Mouse (Mus musculus): Measurements from ENCODE around the gene Tbc1d20. TPM values are rescaled to one million over a fixed set of nuclear protein-coding genes. Genes with fewer than 3 reads are reported as not detected.

Tbc1d20 gene
- polyA plus RNA-seq, 1 experiment: 271 TPM

DNA sequence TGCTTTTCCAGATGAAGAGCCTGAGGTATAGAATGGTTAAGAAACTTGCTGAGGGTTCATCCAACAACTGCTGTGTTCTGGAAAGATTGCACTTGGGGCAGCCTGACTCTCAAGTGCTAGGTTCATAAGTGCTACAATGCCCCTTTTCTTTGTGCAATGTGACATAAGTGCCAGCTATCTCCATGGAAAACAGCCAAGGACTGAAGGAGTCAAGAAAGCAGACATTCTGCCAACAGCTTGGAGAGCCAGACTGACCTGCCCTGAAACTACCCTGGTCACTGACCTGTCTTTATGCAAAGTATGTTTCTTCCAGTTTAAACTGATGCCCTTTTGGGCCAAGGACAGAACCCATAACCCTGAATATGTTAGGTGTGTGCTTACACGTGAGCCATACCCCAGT, 43.2 kb downstream of the Tbc1d20 start:
- no peaks in the 10 kb centered on the region for H3K27me3 ChIP-seq (ENCODE audit: control insufficient read depth, insufficient read depth, low read length)
- H3K36me3 ChIP-seq (ENCODE audit: control insufficient read depth, insufficient read depth, low read length): no peaks in the 10 kb centered on the region
- no peak overlapping the region for H3K4me3 ChIP-seq (ENCODE audit: control insufficient read depth, low read depth, low read length)
- H3K4me1 ChIP-seq (ENCODE audit: control insufficient read depth, insufficient read depth, low read length): peaks cover 3% of the 10 kb centered on the region; the same call in 1 of the 2 replicates
- H3K27ac ChIP-seq (ENCODE audit: control insufficient read depth, insufficient read depth, low read depth, low read length): no peak overlapping the region
- TF ChIP-seq POLR2A (IDR thresholded peaks at IDR 0.05; ENCODE audit: control insufficient read depth, low read depth, low read length) (no peak), CTCF (IDR thresholded peaks at IDR 0.05; ENCODE audit: control insufficient read depth, insufficient read depth, insufficient replicate concordance, low read depth, low read length) (no peak)

DNA sequence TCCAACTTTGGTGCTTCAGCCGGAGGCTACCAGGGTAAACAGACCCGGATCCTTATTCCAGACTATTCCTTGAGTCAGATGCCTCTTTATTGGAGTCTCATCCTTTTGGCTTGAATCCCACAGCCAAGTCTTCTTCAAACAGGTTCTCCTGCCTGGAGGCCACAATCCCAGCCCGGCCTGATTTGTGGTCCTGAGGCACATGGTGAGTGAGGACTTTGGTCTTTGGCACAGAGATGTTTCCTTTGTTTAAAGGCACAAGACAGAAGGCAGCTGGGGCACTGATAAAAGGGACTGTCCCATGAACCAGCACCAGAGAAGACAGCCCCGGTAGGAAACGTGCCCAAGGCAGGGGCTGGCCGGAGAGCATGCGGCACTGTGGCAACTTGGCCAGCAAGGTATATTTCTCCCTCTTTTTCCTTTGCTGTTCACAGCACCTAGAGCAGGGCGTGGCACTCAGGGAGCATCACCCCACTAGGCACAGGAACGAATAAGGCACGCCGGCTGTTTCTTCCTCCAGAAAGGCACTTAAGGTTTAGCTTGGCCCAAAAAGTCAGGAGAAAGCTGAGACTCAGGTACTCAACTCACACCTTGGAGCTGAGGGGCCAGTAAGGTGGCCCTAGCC, 44.1 kb downstream of the Tbc1d20 start:
- Histone ChIP-seq H3K27me3 (ENCODE audit: control insufficient read depth, insufficient read depth, low read length) (no peaks in the 10 kb centered on the region), H3K4me3 (ENCODE audit: control insufficient read depth, low read depth, low read length) (no peak overlapping the region), H3K36me3 (ENCODE audit: control insufficient read depth, insufficient read depth, low read length) (no peaks in the 10 kb centered on the region), H3K27ac (ENCODE audit: control insufficient read depth, insufficient read depth, low read depth, low read length) (no peak overlapping the region), H3K4me1 (ENCODE audit: control insufficient read depth, insufficient read depth, low read length) (peaks cover under 1% of the 10 kb centered on the region; the same call in 1 of the 2 replicates)
- TF ChIP-seq CTCF (IDR thresholded peaks at IDR 0.05; ENCODE audit: control insufficient read depth, insufficient read depth, insufficient replicate concordance, low read depth, low read length): no peak
- no peak for TF ChIP-seq POLR2A (IDR thresholded peaks at IDR 0.05; ENCODE audit: control insufficient read depth, low read depth, low read length)

- TF ChIP-seq CTCF (IDR thresholded peaks at IDR 0.05; ENCODE audit: control insufficient read depth, insufficient read depth, insufficient replicate concordance, low read depth, low read length): no peak
- no peak for TF ChIP-seq POLR2A (IDR thresholded peaks at IDR 0.05; ENCODE audit: control insufficient read depth, low read depth, low read length)
- no peak overlapping the region for H3K27ac ChIP-seq (ENCODE audit: control insufficient read depth, insufficient read depth, low read depth, low read length)
Measured at GRCm38 (mm10) chr2:152338319-152338718, 44.7 kb downstream of the Tbc1d20 start.

DNA sequence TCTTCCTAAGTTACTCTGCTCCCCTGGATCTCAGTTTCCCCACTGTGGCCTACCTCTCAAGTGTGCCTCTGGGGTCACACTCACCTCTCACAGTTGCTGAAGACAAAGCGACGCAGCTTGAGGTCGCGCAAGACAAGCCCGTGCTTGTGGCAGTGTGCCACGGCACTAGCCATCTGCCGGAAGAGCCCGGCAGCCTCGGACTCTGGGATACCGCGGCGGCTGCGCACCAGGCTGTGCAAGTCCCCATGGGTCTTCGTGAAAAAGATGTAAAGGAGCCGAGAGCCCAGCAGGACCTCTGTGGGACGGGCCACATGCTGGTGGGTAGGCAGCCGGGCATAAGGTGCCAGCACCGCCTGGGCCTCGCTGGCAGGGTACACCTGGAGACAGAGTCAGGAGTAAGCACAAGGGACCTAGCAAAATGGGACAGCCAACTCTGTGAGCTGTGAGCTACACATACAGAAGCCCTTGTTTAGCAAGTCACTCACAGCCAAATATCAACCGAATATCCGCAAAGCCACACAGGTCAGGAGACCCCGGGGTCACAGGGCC, 46.1 kb downstream of the Tbc1d20 start:
- Histone ChIP-seq H3K4me3 (ENCODE audit: control insufficient read depth, low read depth, low read length) (no peak overlapping the region), H3K27me3 (ENCODE audit: control insufficient read depth, insufficient read depth, low read length) (peaks cover 3% of the 10 kb centered on the region; the same call in 1 of the 2 replicates), H3K27ac (ENCODE audit: control insufficient read depth, insufficient read depth, low read depth, low read length) (no peak overlapping the region), H3K4me1 (ENCODE audit: control insufficient read depth, insufficient read depth, low read length) (peaks cover 4% of the 10 kb centered on the region), H3K36me3 (ENCODE audit: control insufficient read depth, insufficient read depth, low read length) (no peaks in the 10 kb centered on the region)
- TF ChIP-seq POLR2A (IDR thresholded peaks at IDR 0.05; ENCODE audit: control insufficient read depth, low read depth, low read length) (no peak), CTCF (IDR thresholded peaks at IDR 0.05; ENCODE audit: control insufficient read depth, insufficient read depth, insufficient replicate concordance, low read depth, low read length) (no peak)

More at GRCm38 (mm10) chr2:152338319-152338718, 44.7 kb downstream of the Tbc1d20 start:
- H3K36me3 ChIP-seq (ENCODE audit: control insufficient read depth, insufficient read depth, low read length): no peaks in the 10 kb centered on the region
- H3K27me3 ChIP-seq (ENCODE audit: control insufficient read depth, insufficient read depth, low read length): no peaks in the 10 kb centered on the region
- H3K4me1 ChIP-seq (ENCODE audit: control insufficient read depth, insufficient read depth, low read length): no peaks in the 10 kb centered on the region; the same call in 1 of the 2 replicates
- no peak overlapping the region for H3K4me3 ChIP-seq (ENCODE audit: control insufficient read depth, low read depth, low read length)

DNA sequence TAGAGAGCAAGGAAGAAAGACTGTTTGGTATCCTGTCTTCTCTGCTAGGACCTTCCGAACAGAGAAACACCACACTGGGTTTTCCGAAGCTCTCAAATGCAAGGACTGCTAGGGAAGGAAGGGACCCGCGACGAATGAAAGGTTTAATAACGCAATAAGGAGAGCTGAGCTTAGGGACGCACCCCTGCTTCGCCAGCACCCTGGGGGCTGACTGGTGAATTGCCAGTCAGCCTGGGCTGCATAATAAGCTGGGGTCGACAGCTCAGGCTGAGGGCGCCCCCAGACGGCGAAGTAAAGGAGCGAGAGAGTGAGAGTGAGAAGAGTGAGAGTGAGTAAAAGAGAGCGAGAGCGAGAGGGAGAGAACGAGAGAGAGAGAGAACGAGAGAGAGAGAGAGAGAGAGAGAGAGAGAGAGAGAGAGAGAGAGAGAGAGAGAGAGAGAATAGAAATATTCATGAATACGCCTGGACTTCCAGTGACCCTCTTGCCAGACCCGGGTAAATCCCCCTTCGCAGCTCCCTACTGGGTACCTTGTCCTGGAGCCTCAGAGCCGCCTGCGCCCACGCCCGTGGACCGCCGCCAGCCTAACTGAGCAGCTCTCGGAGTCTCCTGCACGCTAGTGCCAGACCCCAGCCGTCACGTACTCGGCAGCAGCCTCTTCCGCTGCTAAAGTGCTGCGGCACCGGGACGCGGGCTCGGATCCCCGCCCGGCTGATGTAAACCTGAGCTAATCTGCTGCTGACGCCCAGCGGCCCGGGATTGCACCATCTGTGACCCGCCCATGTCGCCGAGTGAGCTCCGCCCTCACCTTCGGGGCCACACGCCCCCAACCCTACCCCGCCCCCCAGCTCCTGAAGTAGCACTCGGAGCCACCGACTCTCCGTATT, 49.9 kb downstream of the Tbc1d20 start, which contains the start of gene Trib3:
Gene Trib3, minus strand, starts transcription at position 704 of the 885 bp plus-strand sequence.
- no peaks in the 10 kb centered on the region for H3K36me3 ChIP-seq (ENCODE audit: control insufficient read depth, insufficient read depth, low read length)
- peak within 1 kb of the TSS; percentile 84 for H3K4me3 ChIP-seq (ENCODE audit: control insufficient read depth, low read depth, low read length)
- peaks cover 3% of the 10 kb centered on the region; the same call in 1 of the 2 replicates for H3K27me3 ChIP-seq (ENCODE audit: control insufficient read depth, insufficient read depth, low read length)
- H3K4me1 ChIP-seq (ENCODE audit: control insufficient read depth, insufficient read depth, low read length): peaks cover 4% of the 10 kb centered on the region
- H3K27ac ChIP-seq (ENCODE audit: control insufficient read depth, insufficient read depth, low read depth, low read length): no peak within 1 kb of the TSS
- TF ChIP-seq CTCF (IDR thresholded peaks at IDR 0.05; ENCODE audit: control insufficient read depth, insufficient read depth, insufficient replicate concordance, low read depth, low read length): peak; percentile 56; the same call in 1 of the 2 replicates
- TF ChIP-seq POLR2A (IDR thresholded peaks at IDR 0.05; ENCODE audit: control insufficient read depth, low read depth, low read length): no peak

GRCm38 (mm10) chr2:152344361-152344760, 50.7 kb downstream of the Tbc1d20 start:
- TF ChIP-seq POLR2A (IDR thresholded peaks at IDR 0.05; ENCODE audit: control insufficient read depth, low read depth, low read length): no peak
- no peak for TF ChIP-seq CTCF (IDR thresholded peaks at IDR 0.05; ENCODE audit: control insufficient read depth, insufficient read depth, insufficient replicate concordance, low read depth, low read length)
- Histone ChIP-seq H3K36me3 (ENCODE audit: control insufficient read depth, insufficient read depth, low read length) (no peaks in the 10 kb centered on the region), H3K27me3 (ENCODE audit: control insufficient read depth, insufficient read depth, low read length) (peaks cover 3% of the 10 kb centered on the region; the same call in 1 of the 2 replicates), H3K27ac (ENCODE audit: control insufficient read depth, insufficient read depth, low read depth, low read length) (no peak overlapping the region), H3K4me3 (ENCODE audit: control insufficient read depth, low read depth, low read length) (peak overlapping the region; percentile 84), H3K4me1 (ENCODE audit: control insufficient read depth, insufficient read depth, low read length) (peaks cover 4% of the 10 kb centered on the region)

DNA sequence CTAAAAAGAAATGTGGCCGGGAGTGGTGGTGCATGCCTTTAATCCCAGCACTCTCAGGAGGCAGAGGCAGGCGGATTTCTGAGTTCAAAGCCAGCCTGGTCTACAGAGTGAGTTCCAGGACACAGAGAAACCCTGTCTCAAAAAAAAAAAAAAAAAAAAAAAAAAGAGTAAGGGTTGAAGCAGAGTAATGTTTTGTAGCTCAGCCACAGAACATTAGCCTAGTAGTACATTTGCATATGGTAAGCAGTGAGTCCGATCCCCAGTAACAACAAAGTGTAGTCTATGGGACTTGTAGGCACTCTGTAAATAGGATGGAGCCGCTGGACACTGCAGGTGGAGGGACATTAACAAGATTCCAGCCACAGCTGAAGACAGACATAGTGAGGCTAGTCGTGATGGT, 51.3 kb downstream of the Tbc1d20 start:
- no peak overlapping the region for H3K27ac ChIP-seq (ENCODE audit: control insufficient read depth, insufficient read depth, low read depth, low read length)
- H3K27me3 ChIP-seq (ENCODE audit: control insufficient read depth, insufficient read depth, low read length): peaks cover 3% of the 10 kb centered on the region; the same call in 1 of the 2 replicates
- TF ChIP-seq POLR2A (IDR thresholded peaks at IDR 0.05; ENCODE audit: control insufficient read depth, low read depth, low read length) (no peak), CTCF (IDR thresholded peaks at IDR 0.05; ENCODE audit: control insufficient read depth, insufficient read depth, insufficient replicate concordance, low read depth, low read length) (no peak)
- no peaks in the 10 kb centered on the region for H3K36me3 ChIP-seq (ENCODE audit: control insufficient read depth, insufficient read depth, low read length)
- no peak overlapping the region for H3K4me3 ChIP-seq (ENCODE audit: control insufficient read depth, low read depth, low read length)
- H3K4me1 ChIP-seq (ENCODE audit: control insufficient read depth, insufficient read depth, low read length): peaks cover 4% of the 10 kb centered on the region
